Mouse (Mus musculus) thymus, postnatal 4 days (tissue): ENCODE results near the gene Dnah8.
"Not testable (repeated sequence)": the region's sequence is repeated elsewhere in the genome, so short reads cannot be mapped to it uniquely, and the experiment has no call there.

ENCODE experiments used
- DNase-seq: peaks from one replicate; pipeline ENCODE4 v3.0.0; 2021

The Dnah8 gene

GRCm38 (mm10) chr17:30609980-30610307, 14.2 kb upstream of the Dnah8 start:
- no peak for DNase-seq

GRCm38 (mm10) chr17:30610739-30611138, 13.4 kb upstream of the Dnah8 start:
- no peak for DNase-seq

GRCm38 (mm10) chr17:30611221-30612074, 12.7 kb upstream of the Dnah8 start:
- no peak for DNase-seq

GRCm38 (mm10) chr17:30612075-30612859, 11.9 kb upstream of the Dnah8 start:
- DNase-seq, result peak; percentile 99

- no peak for DNase-seq
Measured at GRCm38 (mm10) chr17:30613350-30613749, 10.8 kb upstream of the Dnah8 start.

- no peak for DNase-seq
Measured at GRCm38 (mm10) chr17:30616203-30616602, 8.0 kb upstream of the Dnah8 start.

- no peak for DNase-seq
Measured at GRCm38 (mm10) chr17:30618136-30618891, 5.8 kb upstream of the Dnah8 start.

DNA sequence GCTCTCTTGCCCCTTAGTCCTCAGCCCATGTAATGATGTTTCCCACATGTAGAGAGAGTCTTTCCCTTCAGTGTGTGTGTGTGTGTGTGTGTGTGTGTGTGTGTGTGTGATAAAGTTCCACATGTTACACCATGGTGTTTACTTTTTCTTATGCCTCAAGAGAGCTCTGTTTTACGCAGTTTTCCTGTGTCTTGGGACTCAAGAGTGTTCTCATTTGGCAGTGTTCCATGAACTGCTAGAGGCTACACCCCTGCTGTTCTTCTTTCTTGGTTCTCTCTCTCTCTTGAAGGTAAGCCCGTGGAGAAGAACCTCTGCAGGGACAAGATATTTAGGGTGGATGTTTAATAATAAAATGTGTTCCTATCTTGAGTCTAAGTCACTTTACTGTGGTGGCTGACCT, 5.0 kb upstream of the Dnah8 start:
- DNase-seq, result no peak

DNA sequence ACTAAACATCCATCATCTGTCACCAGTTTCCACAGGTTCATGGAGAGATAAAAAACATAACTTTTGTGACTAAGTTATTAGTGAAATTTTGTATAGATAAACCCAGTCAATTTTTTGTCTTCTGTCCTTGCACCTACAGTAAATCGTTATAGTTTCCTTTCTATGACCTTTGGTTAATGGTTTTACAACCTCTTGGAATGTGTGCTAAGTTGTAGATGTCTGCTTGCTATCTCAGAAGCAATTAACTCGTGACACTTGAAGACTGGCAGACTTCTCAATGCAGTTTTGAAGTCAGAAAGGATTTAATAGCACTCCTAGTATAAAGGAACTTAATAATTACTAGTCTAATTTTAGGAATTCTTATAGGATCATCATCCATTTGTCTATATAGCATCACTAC, 3.6 kb upstream of the Dnah8 start:
- DNase-seq, result no peak

- no peak for DNase-seq
Measured at GRCm38 (mm10) chr17:30621450-30621849, 2.7 kb upstream of the Dnah8 start.

GRCm38 (mm10) chr17:30623200-30623599, 954 bp upstream of the Dnah8 start:
- DNase-seq, result no peak

DNA sequence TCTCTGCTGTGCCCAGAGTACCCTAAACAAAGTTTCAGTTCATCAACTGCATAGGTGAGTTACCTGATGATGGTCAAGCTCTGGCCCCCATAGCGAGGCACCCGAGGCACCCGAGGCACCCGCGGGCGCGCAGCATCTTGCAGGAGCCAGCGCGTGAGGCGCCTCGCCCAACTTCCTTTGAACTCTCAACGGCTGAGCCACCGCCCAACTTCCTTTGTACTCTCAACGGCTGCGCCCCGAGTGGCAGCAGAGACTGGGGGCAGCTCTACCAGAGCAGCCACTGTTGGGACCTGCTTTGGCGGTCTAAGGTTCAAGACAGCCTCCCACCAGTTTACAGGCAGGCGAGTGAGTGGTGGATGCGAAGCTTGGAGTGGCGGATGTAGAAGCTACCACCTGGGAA, 2.6 kb downstream of the Dnah8 start, which contains the start of gene Glo1:
Gene Glo1, minus strand, starts transcription at position 153 of the 400 bp plus-strand sequence.
- DNase-seq, result not testable (repeated sequence)

- DNase-seq, result peak; percentile 55
Measured at GRCm38 (mm10) chr17:30635367-30635766, 11.2 kb downstream of the Dnah8 start.

- DNase-seq, result no peak
Measured at GRCm38 (mm10) chr17:30637714-30638113, 13.6 kb downstream of the Dnah8 start.

- DNase-seq, result no peak
Measured at GRCm38 (mm10) chr17:30638996-30639395, 14.8 kb downstream of the Dnah8 start.

DNA sequence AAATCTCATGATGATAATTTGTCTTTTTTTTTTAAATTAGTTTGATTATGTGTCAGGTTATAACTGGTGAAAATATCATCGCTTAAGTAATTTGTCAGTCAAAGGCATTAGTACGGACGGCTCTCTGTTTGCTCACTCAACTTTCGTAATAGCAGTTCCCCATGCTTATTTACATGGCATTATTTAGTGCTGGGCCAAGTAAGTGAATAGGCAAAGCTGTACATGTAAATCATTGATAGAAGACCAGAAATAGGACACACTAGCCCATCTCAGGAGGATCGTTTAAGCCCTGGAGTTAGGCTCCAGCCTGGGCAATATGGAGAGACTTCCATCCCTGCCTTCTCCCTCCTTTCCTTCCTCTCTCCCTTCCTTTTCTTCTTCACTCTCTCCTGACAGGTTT, 16.7 kb downstream of the Dnah8 start:
- DNase-seq, result no peak

- peak; percentile 41 for DNase-seq
Measured at GRCm38 (mm10) chr17:30648770-30649169, 24.6 kb downstream of the Dnah8 start.

DNA sequence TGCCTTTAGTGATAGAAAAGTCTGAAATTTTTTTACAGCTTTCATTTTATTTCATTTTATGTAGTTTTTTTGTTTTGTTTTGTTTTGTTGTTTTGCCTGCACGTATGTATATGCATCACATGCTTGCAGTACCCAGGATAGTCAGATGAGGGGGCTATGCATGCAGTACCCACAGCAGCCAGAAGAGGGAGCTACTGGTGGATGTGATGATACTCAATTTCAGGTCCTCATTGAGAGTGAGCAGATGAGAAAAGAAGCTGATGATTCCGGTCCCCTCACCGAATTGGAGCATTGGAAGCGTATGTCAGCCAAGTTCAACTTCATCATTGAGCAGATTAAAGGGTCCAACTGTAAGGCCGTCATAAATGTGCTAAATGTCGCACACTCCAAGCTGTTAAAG, 28.9 kb downstream of the Dnah8 start:
- DNase-seq, result peak; percentile 44

GRCm38 (mm10) chr17:30657530-30658151, 33.5 kb downstream of the Dnah8 start:
- no peak for DNase-seq

DNA sequence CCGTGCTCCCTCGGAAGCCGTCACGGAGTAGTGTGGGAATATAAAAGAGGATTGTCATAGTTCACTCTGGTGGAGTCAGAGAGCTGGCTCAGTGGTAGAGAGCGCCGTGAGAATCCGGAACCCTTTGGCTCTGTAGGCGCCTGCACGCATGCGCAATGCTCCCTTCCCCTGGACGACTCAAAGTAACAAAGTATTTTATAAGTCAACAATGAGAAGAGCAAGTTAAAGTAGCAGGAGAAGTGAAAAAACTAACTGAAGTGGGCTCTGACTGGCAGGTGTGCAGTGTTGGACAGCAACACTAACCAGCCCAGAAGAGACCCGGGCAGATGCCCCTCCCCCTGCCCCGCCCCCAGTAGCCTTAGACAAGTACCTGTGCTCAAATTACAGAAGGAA, 34.0 kb downstream of the Dnah8 start:
- DNase-seq, result peak; percentile 83

DNA sequence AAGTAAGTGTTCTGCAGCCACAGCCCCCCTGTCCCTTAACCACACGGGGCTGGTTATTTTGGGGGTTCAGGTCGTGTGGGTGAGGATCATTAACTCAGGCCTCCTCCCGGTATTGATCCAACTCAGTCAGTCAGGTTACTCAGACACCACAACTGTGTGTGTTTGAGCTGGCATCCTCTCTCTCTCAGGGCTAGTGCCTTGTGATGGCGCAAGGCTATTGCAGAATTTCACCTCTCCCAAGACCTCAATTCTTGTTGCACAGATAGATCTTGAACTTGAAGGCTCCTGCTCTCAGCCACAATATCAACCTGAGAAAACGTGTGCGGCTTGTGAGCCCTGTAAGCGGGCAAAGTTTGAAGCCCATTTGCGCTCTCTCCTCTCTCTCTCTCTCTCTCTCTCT, 38.0 kb downstream of the Dnah8 start:
- DNase-seq, result no peak

DNA sequence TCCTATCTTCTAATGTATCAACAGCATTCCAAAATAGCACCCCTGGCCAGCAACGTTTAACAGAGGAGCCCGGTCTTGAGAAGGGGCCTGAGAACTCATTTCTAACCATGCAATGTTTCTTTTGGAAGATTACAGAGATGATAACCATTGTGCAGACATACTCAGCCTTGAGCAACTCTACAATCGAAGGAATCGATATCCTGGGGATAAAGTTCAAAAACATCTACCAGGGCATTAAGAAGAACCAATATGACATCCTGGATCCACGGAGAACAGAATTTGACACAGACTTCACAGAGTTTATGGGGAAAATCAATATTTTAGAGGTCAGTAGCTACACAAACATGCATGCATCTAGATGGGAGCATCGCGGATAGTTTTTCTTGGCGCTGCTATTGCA, 39.0 kb downstream of the Dnah8 start:
- DNase-seq, result no peak

DNA sequence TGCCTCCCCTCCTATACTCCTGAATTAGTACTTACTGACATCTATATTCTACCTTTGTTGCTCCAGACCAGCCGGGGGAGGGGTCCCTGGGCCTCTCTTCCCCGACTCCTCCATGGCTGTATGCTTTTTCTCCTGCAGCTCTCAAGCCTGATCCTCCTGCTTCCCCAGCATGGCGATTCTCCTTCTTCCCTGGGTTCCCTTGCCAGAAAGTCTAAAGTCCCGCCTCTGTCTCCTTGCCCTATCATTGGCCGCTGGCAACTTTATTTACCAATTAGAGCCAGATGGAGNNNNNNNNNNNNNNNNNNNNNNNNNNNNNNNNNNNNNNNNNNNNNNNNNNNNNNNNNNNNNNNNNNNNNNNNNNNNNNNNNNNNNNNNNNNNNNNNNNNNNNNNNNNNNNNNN, 40.7 kb downstream of the Dnah8 start:
- no peak for DNase-seq
